Mouse (Mus musculus) urinary bladder, adult 18-20 months (tissue): ENCODE data around the gene Agfg2.

Experiments
- DNase-seq, 2 experiments: peaks; one replicate each; pipeline ENCODE4 v3.0.0; 2022; ENCODE audit warnings: low spot score in 2 of 2, mixed read lengths in 2 of 2

The Agfg2 gene

DNA sequence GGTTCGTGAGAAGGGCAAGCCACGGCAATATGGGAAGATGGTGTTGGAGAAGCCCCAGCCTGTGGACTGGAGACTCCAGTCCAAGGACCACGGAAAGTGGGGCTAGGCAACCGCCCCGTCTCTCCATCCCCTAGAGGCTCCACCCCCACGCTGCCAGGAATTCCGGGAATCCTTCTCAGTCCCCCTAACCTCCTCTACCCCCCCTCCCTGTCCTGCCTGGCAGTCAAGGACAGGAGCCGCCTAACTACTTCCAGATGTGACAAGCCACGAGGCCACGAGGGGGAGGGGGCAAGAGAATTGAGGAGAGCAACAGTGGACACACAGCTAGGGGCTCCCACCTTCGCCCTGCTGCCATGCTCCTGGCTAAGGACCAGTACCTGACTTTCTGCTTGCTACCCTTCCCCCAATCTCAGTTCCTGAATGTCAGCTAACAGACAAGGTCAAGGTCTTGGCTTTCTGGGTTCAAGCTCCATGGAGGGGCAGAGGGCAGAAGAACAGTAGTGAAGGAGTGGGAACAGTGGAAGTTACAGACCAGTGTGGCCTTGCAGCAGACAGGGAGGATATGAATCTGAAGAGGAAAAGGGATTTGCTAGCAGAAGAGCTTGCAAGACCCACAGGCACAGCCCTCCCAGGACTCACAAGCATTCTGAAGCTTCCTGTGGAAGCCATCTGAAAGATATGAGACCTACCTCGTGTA, 73.8 kb downstream of the Agfg2 start:
- DNase-seq, result peak in 1 of 2 experiments; percentile 60

DNA sequence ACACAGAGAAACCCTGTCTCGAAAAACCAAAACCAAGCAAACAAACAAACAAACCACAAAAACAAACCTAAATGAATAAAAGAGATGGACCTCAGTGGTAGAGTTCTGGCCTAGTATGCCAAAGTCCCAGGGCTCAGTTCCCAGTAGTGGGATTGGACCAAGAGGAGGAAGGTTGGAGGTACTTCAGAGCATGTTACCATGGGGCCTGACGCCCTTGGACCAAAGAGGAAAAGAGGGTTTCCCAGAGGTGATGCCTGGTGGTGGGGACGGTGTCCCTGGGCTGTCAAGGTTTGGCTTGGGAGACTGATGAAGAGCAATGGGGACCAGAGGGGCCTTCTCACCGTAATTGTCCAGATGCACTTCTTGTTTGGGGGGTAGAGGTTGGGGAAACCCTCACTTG, 74.5 kb downstream of the Agfg2 start:
- no peak for DNase-seq

DNA sequence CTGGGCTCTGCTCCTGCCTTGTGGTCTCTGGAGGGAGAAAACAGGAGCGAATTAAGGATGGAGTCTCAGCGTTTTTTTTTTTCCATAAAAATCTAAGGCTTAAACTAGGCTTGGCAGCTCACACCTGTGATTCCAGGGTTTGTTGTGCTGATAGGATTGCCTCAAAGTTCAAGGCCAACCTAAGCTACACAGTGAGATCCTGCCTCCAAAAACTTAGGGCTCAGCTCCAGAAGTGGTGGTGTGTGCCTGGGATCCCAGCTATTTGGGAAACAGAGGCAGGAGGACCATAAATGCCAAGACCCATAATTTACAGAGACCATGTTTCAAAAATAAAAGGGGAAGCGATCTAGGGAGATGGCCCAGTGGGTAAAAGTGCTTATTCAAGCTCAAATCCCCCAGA, 75.2 kb downstream of the Agfg2 start:
- no peak for DNase-seq

DNA sequence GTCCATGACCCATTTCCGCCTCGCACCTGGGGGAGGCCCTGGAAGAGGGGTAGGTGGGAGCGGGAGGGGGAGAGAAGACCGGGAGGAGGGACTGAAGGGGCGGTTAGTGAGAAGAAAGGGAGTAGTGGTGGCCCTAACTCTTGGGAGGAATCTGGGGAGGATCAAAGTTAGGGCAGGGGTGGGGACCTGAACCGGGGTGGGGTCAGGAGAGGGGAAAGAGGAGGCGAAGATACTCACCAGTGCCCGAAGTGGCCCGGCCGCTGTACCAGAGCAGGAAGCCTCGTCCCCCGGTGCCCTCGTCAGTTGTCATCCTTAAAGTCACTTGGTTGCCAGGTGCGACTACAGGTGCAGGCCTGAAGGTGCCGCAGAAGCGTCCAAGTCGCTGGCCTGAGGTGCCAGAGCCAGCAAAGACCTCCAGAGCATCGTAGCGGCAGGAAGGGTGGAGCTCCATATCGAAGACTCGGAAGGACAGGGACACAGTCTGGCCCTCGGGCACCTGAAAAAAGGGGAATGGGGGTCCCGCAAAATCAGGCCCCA, 75.8 kb downstream of the Agfg2 start:
- DNase-seq, result no peak

DNA sequence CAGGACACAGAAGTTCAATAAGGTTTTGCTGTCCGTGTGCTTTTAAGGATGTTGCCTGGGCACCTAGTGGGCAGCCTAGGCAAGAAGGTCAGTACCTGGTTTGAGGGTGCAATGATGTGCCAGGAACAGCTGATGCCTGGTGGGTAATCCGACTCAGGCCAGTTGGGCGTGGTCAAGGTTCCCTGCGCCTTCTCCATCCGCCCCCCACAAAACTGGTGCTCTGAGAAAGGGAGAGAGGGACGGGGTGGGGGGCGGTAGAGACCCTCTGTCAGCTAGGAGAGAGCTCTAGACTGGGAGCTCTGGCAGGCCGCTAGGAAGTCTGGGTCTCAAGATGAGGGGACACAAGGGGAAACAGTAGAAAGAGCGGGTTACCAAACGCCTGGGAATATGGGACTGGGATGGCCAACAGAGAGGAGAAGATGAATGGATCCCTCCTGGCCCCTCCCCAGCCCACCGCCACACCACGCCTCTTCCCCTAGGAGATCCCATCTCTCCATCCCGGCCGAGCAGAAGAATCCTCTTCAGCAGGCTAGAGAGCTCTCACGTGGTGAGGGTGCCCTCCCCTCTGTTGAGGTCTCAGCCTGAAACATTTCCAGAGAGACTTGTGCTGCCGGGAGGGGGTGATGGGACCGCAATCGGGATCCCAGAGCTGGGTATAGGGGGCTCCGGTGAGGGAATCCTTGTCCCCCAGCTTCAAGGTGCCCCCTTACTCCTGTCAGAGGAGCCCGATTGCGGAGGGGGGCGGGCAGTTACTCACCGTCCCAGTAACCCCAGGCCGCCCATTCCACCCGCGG, 76.5 kb downstream of the Agfg2 start:
- no peak for DNase-seq

DNA sequence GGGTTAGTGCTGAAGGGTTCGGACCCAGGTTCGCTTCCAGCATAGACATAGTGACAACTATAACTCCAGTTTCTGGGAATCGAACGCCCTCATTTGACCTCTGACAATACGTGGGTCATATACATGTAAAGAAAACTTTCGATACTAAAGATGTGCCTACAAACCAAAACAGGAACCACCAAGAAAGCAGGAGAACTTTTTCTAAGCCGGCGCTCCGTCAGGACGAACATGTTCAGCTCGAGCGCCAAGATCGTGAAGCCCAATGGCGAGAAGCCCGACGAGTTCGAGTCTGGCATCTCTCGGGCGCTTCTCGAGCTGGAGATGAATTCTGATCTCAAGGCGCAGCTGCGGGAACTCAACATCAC, 83.2 kb downstream of the Agfg2 start:
- no peak for DNase-seq

DNA sequence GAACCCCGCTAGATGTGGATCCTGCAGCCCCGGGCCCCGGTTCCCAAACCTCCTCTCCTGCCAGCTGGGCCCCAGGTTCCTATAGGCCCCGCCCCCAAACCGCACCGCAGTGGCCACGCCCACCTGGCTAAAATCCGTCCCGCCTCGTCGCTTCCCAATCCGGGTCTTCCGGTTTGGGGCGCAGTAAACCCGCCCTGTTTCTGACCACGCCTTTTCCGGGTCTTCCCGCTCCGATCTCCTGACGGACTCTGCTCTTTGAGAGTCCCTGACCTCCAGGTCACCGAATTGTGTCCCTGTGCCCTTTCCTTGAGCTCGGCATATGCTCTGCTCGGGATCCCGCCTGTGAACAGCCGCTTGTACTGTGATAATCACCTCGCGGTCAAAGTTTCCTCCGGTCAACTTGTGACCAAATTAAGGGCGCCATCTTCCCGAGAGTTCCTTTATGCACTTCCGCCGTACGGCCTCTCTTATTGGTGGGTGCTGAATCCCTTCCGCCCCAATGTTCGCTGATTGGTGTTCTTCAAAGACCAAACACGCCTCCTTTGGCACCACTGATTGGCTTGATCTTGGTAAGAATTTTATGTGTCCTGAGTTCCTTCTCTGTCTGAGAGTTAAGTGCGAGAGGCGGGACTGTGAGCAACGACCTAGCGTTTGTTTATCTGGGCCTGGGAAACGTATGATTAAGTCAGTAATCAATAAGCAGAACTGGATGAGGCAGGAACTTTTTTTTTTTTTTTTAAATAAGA, 83.7 kb downstream of the Agfg2 start, which contains the start of gene Mospd3:
TSS of gene Mospd3 (minus strand) at position 440 of the 746 bp plus-strand sequence.
- peak; percentile 94 to 96 for DNase-seq
